Mouse (Mus musculus) cortical plate, adult 2 months (tissue): ENCODE data around the gene Vtcn1. TPM values are rescaled to one million over a fixed set of nuclear protein-coding genes. Genes with fewer than 3 reads are reported as not detected.

Source experiments
- H3K27ac ChIP-seq: fragments of 200-500 bp; 2 replicates; pipeline ENCODE4 v1.5.1; 2012; ENCODE audit warnings: low read length, control low read depth, inconsistent platforms; ENCODE audit not compliant: insufficient read depth
- H3K4me1 ChIP-seq: fragments of 200-500 bp; 2 replicates; pipeline ENCODE4 v1.6.1; 2011; ENCODE audit warnings: low read length; ENCODE audit not compliant: control insufficient read depth, insufficient read depth
- H3K4me3 ChIP-seq: fragments of 200-500 bp; 2 replicates; pipeline ENCODE4 v1.5.1; 2011; ENCODE audit warnings: mild to moderate bottlenecking, low read length, control low read depth; ENCODE audit not compliant: insufficient read depth
- CTCF ChIP-seq: fragments of 200-500 bp; IDR thresholded peaks from 2 replicates; pipeline ENCODE4 v1.5.1; 2011; ENCODE audit warnings: mild to moderate bottlenecking, control low read depth, low read length; ENCODE audit not compliant: insufficient read depth; ENCODE audit errors: extremely low read depth
- POLR2A ChIP-seq: fragments of 200-500 bp; IDR thresholded peaks from 2 replicates; pipeline ENCODE4 v1.6.1; 2011; ENCODE audit warnings: mild to moderate bottlenecking, low read length, control low read depth; ENCODE audit not compliant: insufficient read depth; ENCODE audit errors: extremely low read depth
- polyA plus RNA-seq: library from polyadenylated mRNA; depleted of rRNA; stranded (reverse); fragments of >200 nt; gene quantifications from 2 replicates; pipeline ENCODE4 v1.2.3, GENCODE M21; 2012; rRNA removed

Gene Vtcn1
- polyA plus RNA-seq, 1 experiment: 0.17 TPM

GRCm38 (mm10) chr3:100931332-100932076 lies 106.2 kb downstream of the Vtcn1 start:
- no peaks in the 10 kb centered on the region for H3K4me1 ChIP-seq
- H3K27ac ChIP-seq: no peak overlapping the region
- TF ChIP-seq POLR2A (no peak), CTCF (no peak)
- no peak overlapping the region for H3K4me3 ChIP-seq

DNA sequence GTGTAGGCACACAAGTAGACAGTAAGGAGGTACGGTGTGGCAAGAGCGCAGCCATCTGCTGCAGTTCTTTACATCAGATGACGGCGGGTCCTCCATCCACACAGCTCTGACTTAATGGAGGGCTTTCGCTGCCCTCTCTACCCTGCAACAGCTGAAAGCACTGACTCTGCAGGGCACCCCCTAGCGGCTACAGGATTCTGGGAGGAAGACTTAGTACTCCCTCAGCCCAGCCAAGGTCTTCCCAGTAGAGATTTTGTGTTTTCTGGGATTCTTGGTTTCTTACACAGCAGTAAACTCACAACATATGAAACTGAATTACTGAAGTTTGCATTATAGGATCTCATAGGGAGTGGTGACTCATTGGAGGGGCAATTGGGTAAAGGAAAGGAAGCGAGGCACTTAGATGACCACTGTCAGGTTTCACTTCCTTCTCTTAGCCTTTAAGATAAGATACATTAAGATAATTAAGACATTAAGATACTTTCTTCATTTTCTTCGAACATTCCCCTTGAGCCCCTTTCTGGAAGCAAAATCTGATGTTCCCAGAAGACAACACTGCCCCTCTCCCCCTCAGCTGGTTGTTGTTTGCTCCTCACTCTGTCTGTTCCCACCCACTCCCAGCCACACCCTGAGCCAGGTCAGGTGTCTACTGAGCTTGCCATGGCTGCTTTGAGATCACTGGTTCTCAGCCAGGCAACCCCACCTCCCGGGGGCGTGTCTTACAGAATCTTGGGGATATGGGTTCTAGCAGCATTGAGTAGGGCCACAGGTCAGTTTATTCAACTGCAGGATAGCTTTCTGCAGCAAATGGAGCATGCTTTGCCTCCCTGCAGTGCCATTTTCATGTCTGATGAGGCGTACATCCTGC lies 107.1 kb downstream of the Vtcn1 start:
- Histone ChIP-seq H3K27ac (no peak overlapping the region), H3K4me1 (no peaks in the 10 kb centered on the region), H3K4me3 (no peak overlapping the region)
- no peak for TF ChIP-seq POLR2A
- TF ChIP-seq CTCF: 0 out of 2 replicates have a peak, but pooled peaks have one; percentile 12

- no peak overlapping the region for H3K4me3 ChIP-seq
- H3K4me1 ChIP-seq: no peaks in the 10 kb centered on the region
- TF ChIP-seq CTCF (no peak), POLR2A (no peak)
- H3K27ac ChIP-seq: no peak overlapping the region
Observed at GRCm38 (mm10) chr3:100935521-100935920, 110.3 kb downstream of the Vtcn1 start.

DNA sequence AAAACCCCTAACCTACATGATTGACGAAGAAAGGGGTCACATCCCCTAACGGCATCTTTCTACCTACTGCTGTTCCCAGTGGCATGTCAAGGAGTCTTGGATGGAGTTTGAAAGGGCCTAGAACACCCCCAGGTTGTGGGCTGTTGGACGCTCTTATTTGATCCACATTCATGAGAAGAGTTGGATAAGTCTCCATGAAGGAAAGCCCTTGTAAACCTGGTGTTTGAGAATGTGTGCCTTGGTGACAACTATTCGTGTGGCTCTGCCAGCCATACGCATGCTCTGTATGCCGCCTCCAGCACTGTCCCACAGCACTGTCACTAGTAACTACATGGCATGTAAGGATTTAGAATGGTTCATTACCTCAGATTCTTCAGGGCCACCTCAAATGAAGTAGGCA lies 110.9 kb downstream of the Vtcn1 start:
- TF ChIP-seq POLR2A: no peak
- no peak overlapping the region for H3K27ac ChIP-seq
- H3K4me3 ChIP-seq: no peak overlapping the region
- no peaks in the 10 kb centered on the region for H3K4me1 ChIP-seq

DNA sequence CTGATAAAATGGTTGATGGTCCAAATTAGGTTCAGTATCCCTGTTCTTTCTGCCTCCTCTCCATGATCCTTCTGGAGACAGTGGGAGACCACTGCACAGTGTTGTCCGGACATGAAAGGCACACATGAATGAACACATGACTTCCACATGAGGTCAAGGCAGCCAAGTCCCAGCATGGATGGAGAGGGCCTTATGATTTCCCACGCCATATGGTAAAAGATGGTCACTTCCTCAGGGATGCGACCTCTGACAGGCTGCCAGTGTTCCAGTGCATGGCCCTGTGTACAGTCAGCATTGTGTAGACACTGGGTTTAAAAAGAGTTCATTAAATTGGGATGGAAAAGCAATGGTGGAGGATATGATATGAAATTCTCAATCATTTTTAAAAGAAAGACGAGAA lies 113.0 kb downstream of the Vtcn1 start:
- no peak overlapping the region for H3K4me3 ChIP-seq
- no peak for TF ChIP-seq CTCF
- TF ChIP-seq POLR2A: no peak
- H3K4me1 ChIP-seq: no peaks in the 10 kb centered on the region
- no peak overlapping the region for H3K27ac ChIP-seq

GRCm38 (mm10) chr3:100940496-100941037 lies 115.3 kb downstream of the Vtcn1 start:
- Histone ChIP-seq H3K4me3 (no peak overlapping the region), H3K27ac (no peak overlapping the region), H3K4me1 (no peaks in the 10 kb centered on the region)
- no peak for TF ChIP-seq CTCF
- no peak for TF ChIP-seq POLR2A

Other genes with a start within 250 kb of the Vtcn1 start
- gene Man1a2, start 140.0 kb upstream of the Vtcn1 start, polyA plus RNA-seq: 39.1 and 39.8 TPM in 2 replicates
- 8.1 and 8.7 TPM in 2 replicates for gene Trim45, start 96.7 kb downstream of the Vtcn1 start, polyA plus RNA-seq
- gene Ttf2, start 144.2 kb downstream of the Vtcn1 start, polyA plus RNA-seq: 1.1 and 1.2 TPM in 2 replicates
- gene Cd101, start 204.1 kb downstream of the Vtcn1 start, polyA plus RNA-seq: 0.13 and 0.17 TPM in 2 replicates